Mouse (Mus musculus) CH12F3 (cell line): Measurements from ENCODE around the gene Kcnk4.

Source experiments
- in situ Hi-C: fragments of 300-500 bp; cut with MboI; formaldehyde crosslinking; loops from 2 replicates; pipeline ENCODE4 v1.14.3; 2020; ENCODE audit warnings: low sequenced_read_pairs

Gene Kcnk4

GRCm38 (mm10) chr19:6937541-6938465 lies 3.5 kb upstream of the Kcnk4 start:
- in situ Hi-C loops: no loop called here

- in situ Hi-C loops: no loop called here
These were observed 2.0 kb upstream of the Kcnk4 start for GRCm38 (mm10) chr19:6936299-6936698.

DNA sequence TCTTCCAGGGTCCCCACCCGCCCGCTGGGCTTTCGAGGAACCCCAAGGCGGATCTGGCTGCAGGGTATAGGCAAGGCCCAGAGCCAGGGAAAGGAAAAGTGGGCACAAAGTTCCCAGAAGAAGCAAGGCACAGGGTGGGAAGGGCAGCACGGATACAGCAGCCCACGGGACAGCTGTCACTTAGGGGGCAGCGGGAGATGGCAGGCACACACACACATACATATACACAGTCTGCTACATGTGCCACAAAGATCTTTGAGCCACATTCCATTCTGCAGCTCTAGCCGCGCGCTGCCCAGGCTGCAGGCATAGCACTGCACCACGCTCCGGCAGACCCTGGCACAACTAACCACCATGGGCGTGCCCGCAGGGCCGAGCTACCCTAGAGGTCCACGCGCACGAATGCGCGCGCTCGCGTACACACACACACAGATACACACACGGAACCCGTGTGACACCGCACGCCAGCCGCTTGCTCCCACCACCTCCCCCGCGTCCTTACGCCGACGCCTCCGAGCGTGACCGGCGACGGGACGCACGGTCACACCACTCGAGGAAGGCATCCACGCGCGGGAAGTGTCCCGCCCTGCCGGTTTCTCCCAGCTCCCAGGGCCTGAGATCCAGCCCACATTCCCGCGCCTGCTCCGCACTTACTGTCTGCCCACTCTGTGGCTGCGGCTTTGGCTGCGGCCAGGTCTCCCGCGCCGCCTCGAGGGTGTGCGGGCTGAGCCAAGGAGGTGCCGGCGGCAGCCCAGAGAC lies 700 bp downstream of the Kcnk4 start:
- in situ Hi-C loops: no loop called here

DNA sequence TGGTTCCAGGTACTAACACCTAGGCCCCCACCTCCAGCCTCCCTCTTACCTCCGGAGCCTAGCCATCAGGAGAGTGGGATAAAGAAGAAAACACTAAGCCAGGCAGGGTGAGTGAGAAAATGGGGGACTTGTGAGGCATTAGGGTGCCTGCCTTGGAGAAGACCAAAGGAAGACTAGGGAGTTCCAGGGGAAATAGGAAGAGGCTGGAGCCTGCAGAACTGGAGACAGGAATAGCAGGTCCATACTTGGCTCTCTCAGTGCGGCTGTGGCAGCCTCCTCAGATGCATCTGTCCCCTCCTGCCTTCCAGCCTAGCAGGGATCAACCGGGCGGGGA lies 1.2 kb downstream of the Kcnk4 start:
- in situ Hi-C loops: no loop called here

DNA sequence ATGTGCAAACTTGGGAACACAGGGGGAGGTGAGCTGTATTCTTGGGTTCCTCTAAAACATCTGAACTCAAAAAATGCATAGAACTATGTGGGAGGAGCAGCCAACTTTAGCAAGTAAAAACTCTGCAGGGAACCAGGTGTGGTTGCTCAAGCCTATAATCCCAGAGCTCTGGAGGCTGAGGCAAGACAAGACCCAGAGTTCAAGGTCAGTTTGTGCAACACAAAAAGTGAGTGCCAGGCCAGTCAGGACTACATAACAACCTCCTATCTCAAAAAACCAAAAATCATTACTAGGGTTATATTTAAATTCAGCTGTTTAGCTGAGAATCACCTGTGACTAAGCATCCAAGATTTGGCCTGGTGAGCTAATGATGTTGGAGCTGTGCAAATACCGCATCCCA lies 2.3 kb downstream of the Kcnk4 start:
- in situ Hi-C loops: no loop called here

DNA sequence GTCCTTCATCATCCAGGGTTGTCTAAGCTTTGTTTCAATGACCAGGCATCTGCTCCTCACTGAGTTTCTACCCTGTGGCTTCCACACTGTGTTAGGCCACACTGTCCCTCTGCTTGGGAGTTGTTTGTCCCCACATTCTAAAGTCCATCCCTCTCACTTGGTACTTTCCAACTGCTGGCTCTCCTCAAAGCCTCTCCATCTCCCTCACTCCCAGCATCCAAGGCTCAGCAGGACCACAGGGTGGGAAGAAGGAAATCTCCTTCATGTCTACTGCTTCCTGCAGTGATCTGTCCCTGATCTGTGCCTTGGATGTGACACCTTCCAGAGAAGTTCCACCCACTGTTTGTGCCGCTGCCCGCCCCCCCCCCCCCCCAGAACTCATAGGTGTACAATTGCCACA lies 3.3 kb downstream of the Kcnk4 start:
- in situ Hi-C loops: no loop called here

GRCm38 (mm10) chr19:6928080-6928479 lies 6.2 kb downstream of the Kcnk4 start:
- in situ Hi-C loops: no loop called here

GRCm38 (mm10) chr19:6926559-6927255 lies 7.6 kb downstream of the Kcnk4 start:
- in situ Hi-C loops: no loop called here

GRCm38 (mm10) chr19:6925611-6926329 lies 8.5 kb downstream of the Kcnk4 start:
- in situ Hi-C loops: no loop called here

DNA sequence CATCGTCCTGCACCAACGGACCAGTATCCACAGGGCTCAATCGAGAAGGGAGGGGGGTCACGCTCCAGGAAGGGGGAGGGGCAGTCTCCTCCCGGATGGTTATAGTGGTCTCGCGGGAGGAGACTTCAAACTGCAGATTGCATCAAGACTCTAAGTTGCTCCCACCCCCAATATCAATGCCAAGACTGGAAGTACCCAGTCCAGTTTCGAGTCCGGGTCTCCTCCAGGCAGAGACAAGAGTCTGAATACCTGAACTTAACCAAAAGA lies 9.1 kb downstream of the Kcnk4 start, which contains the start of gene Catsperz:
Gene Catsperz, minus strand, starts transcription at position 74 of the 267 bp plus-strand sequence.
- in situ Hi-C loops: no loop called here

DNA sequence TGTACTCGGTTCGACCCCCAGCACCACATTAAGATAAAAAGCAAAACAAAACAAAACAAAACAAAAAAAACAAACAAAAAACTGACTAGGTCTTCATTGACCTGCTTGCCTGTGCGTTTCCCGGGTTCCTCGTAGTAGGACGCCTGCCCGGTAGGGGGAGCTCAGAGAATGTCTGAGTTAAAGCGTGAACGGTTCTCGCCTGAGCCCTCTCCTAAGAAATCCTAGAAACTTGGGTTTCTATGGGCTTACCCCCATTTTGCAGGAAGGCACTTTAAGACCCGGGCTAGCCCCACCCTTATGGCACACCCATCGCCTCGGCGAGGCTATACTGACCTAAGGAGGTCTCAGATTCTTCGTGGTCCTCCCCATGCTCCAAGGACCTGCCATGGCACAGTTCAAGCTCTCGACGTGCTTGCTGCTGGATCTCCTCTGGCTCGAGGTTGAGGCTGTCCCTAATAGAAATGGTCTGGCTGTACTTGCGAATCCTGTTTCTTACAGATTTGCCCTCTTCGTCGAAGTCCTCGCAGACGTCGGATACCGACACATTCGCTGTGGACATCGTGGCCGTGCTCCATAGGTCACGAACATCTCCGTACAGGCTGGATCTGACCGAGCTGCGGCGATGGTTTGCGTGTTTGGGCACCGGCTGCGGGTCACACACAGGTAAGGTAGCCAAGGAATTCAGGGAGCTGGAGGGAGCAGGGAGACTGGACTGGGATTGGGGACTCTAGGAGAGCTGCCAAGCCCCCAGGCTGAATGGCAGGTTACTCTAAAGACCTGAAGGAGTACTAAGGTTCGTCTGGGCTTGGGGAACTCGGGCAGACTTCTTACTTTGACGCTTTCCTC lies 9.6 kb downstream of the Kcnk4 start:
- in situ Hi-C loops: no loop called here

- in situ Hi-C loops: no loop called here
These were observed 11.2 kb downstream of the Kcnk4 start for GRCm38 (mm10) chr19:6922901-6923735.

DNA sequence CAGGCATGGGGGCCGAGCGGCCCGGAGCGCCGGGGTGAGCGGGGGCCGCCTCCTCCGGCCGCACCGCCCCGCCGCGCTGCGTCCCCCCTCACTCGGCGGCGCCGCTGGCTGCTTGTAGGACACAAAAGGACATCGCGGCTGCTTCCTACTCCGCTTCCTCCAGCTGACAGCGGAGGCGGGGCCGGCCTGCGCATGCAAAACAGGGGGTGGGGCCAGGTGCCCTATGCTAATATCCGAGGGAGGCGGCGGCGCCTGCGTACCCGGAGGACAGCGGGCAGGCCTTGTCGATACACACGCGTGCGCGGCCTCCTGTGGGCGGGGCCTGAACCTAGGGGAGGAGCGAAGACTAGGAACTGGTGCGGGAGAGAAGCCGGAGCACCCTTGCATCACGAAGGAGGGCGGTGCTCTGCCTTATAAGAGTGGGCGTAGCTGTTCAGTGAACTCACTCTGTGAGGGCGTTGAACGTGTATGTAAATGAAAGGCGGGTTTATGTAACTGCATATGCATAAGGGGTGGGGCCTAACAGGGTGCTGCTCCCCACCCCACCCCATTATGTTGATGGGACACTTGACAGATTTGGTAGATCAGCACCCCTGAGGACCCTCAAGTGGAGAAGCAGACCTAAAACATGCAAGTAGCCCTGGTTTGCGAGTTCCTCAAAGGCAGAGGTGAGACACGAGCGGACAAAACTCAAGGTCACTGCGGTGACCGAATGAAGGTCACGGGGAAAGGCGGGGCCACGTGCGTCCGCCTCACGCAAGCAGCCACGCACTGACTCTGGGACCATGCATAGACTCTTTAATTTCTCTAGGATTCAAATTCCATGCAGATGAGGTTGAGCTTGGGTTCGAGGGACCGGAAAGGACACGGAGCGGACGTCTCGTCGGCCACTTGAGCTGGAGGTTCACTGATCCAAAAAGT lies 12.4 kb downstream of the Kcnk4 start, which contains the start of gene Esrra:
Gene Esrra, minus strand, starts transcription at position 167 of the 921 bp plus-strand sequence.
- in situ Hi-C loops: no loop called here

DNA sequence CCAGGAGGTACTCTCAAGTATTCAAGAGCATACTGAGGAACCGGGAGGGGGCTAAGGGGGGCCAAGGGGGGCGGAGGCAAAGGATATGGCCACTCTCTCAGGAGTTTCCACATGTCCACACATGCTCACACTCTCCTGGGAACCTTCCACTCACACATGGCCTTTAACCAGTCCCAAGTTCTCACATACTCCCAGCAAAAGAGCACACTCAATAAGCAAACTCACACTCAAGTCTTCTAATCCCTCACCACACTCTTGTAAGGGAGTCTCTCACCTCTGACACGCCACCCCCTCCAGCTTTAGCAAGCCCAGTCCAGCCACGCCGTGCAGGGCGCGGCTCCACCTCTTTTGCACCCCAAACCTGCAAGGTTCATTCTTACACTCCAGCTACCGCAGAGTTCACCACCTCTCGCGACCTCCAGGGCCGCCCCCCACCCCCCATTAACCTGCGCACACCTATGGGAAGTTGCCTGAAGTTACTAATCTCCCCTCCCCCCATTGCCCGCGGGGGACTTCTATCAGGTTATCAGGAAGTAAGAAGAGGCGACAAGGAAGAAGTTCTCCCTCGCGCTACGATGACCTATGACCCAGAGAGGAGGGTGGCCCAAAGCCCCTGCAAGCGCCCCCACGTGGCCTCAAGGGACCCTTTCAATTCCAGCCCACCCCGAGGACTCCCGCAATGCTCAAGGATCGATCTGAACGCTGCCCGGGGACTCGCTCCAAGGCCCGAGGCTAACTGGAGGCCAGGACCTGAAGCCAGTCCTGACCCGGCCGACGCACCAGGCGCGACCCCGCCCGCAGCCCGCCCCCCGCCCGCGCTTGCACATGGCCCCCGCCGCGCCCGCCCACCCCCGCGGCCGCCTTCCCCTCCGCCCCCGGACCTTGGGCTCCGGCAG lies 13.3 kb downstream of the Kcnk4 start:
- in situ Hi-C loops: no loop called here

- in situ Hi-C loops: no loop called here
These were observed 14.2 kb downstream of the Kcnk4 start for GRCm38 (mm10) chr19:6919876-6920740.

DNA sequence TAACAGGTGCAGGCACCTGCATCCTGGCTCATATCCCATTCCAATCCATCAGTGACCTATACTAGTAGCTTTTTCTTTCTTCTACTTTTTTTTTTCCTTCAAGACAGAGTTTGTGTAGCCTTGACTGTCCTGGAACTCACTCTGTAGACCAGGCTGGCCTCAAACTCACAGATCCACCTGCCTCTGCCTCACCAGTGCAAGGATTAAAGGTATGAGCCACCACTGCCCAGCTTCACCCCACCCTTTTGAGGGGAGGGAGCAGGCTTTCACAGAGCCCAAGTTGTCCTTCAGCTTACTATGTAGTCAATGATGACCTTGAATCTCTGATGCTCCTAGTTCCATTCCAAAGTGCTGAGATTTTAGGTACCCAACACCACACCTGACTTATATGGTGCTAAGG lies 14.9 kb downstream of the Kcnk4 start:
- in situ Hi-C loops: no loop called here
